ENCODE assay signal across 27 mouse cellular contexts in the genomic region with DNA sequence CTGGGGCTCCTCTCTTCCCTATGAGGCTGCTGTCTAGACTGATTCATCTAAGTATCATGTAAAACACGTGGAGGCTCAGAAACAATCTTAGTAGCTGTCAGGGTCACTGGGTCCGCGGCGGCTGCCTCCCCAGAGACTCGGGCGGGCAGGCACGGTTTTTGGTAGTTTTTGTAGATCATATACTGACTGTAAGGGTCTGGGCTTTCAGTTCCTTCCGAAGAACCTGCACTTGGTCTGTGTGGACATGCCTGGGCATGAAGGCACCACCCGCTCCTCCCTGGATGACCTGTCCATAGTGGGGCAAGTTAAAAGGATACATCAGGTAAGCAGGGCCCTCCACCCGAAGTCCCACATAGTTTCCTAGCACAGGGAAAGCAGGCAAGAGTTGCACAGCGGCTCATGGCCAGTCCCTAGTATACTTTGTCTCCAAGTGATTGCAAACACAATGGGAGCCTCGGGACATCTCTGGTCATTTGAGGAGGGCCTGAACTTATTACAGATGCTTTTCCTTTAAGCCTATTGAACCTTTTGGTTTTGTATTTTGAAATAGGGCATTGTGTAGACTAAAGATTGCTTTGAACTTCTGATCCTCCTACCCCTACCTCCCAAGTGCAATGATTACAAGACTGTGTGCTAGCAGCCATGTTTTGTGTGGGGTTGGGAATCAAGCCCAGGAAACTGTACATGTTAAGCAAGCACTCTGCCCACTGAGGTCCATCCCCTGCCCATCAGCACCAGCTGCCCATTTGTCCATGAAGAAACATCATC. TPM values are rescaled to one million over a fixed set of nuclear protein-coding genes. Genes with fewer than 3 reads are reported as not detected.
A peak's percentile ranks its signal among the peaks of the same experiment; 100 is the strongest.
DNase-seq lines count a peak whose midpoint lies in the region; TF ChIP-seq lines count a peak whose summit lies in the region.
"Had no signal": no experiment of that assay in that cellular context is flagged by ENCODE, and none has a peak within 500 bp of the region (broad histone marks: within the 10 kb centered on the region; RNA-seq: fewer than 3 reads in every experiment).

No protein-coding gene starts in this region.

- DNase-seq in adrenal gland, postnatal 25 days, result peak; percentile 22
- no peak for DNase-seq in adrenal gland, postnatal 36 days
- DNase-seq in heart, embryonic 10.5 days (ENCODE audit: low spot score), result peak; percentile 54
- DNase-seq in heart, adult 18-20 months, result no peak
- peak; percentile 65 for DNase-seq in CH12.LX (ENCODE audit: extremely low read depth)
- peak; percentile 88 for DNase-seq in fat pad, adult 2 months (ENCODE audit: extremely low read depth, low read depth, low spot score)
- DNase-seq in right cerebral cortex, postnatal 10 days (ENCODE audit: low spot score in 2 of 2), result no peak
- DNase-seq: adrenal gland, postnatal 14 days; B cell, adult 2 months; cerebellum, adult 8-10 months; cerebellum, postnatal 10 days; cerebellum, postnatal 36 days; embryo, embryonic 11 days; gastrocnemius, postnatal 10 days; gastrocnemius, postnatal 36 days; heart, adult 2 months; heart, postnatal 36 days; kidney, adult 18-20 months had no signal

- H3K27me3 ChIP-seq in heart, embryonic 10.5 days (ENCODE audit: insufficient read depth, poor library complexity, severe bottlenecking), result no peaks in the 10 kb centered on the region
- H3K27me3 ChIP-seq in CH12.LX (replicated peaks), result no peaks in the 10 kb centered on the region
- H3K27me3 ChIP-seq: embryonic facial prominence, embryonic 13.5 days; forebrain, embryonic 13.5 days; hindbrain, embryonic 13.5 days had no signal

- H3K36me3 ChIP-seq in heart, embryonic 10.5 days, result 0 out of 2 replicates have a peak, but pooled peaks cover 4% of the 10 kb centered on the region
- H3K36me3 ChIP-seq in CH12.LX (replicated peaks in 1 of 2; ENCODE audit: control insufficient read depth in 1 of 2, insufficient read depth in 1 of 2, low read length in 1 of 2), result peaks cover 13 to 45% of the 10 kb centered on the region in 2 experiments

- no peak for TF ChIP-seq RAD21 in CH12.LX (IDR thresholded peaks at IDR 0.05; ENCODE audit: low read depth, low read length)

- H3K9me3 ChIP-seq in heart, embryonic 10.5 days, result no peaks in the 10 kb centered on the region
- H3K9me3 ChIP-seq in CH12.LX (replicated peaks; ENCODE audit: low read length), result no peaks in the 10 kb centered on the region
- H3K9me3 ChIP-seq: embryonic facial prominence, embryonic 10.5 days; embryonic facial prominence, embryonic 13.5 days; forebrain, embryonic 10.5 days; forebrain, embryonic 13.5 days; hindbrain, embryonic 10.5 days; hindbrain, embryonic 13.5 days had no signal

- no peak overlapping the region for H3K27ac ChIP-seq in heart, embryonic 10.5 days
- H3K27ac ChIP-seq in CH12.LX (ENCODE audit: insufficient read depth, low read depth), result peak overlapping the region; percentile 90
- H3K27ac ChIP-seq: embryonic facial prominence, embryonic 10.5 days; embryonic facial prominence, embryonic 13.5 days; forebrain, embryonic 10.5 days; forebrain, embryonic 13.5 days; heart, adult 2 months; hindbrain, embryonic 10.5 days; hindbrain, embryonic 13.5 days had no signal

- H3K9ac ChIP-seq in CH12.LX (ENCODE audit: insufficient read depth, low read depth), result peak overlapping the region; percentile 31
- H3K9ac ChIP-seq: embryonic facial prominence, embryonic 13.5 days; forebrain, embryonic 13.5 days; hindbrain, embryonic 13.5 days had no signal

- in situ Hi-C loops in CH12.LX (cut with MboI; ENCODE audit: low pct_ligation_motif_present, low pct_unique_long_range_greater_than_20kb, low sequenced_read_pairs), result loop anchor here (5.0 kb wide), 1 partner anchor 39 kb away; the partner anchor contains the start of gene Abhd6

- TF ChIP-seq POLR2A in CH12.LX (IDR thresholded peaks at IDR 0.05; ENCODE audit: low read depth, low read length), result no peak; the same call in none of the 2 replicates

- H3K4me3 ChIP-seq in heart, embryonic 10.5 days, result no peak overlapping the region
- H3K4me3 ChIP-seq in CH12.LX (replicated peaks in 1 of 3; ENCODE audit: low read depth in 2 of 3, low read length in 2 of 3, poor library complexity in 1 of 3), result no peak overlapping the region
- H3K4me3 ChIP-seq: embryonic facial prominence, embryonic 10.5 days; embryonic facial prominence, embryonic 13.5 days; erythroblast, embryonic 14.5 days; forebrain, embryonic 10.5 days; forebrain, embryonic 13.5 days; heart, adult 2 months; hindbrain, embryonic 10.5 days; hindbrain, embryonic 13.5 days had no signal

- 84% methylated on average over 12 of the region's 12 CpGs for WGBS in heart, embryonic 10.5 days

- H3K79me2 ChIP-seq in CH12.LX (replicated peaks; ENCODE audit: control insufficient read depth, extremely low read depth, insufficient read depth, poor library complexity, severe bottlenecking), result no peaks in the 10 kb centered on the region; the same call in 1 of the 2 replicates

- peak; percentile 83; the same call in 1 of the 2 replicates for TF ChIP-seq EP300 in CH12.LX (IDR thresholded peaks at IDR 0.05; ENCODE audit: low read length)

- no peak for TF ChIP-seq CTCF in CH12.LX (conservative IDR thresholded peaks at IDR 0.05 in 1 of 2, IDR thresholded peaks at IDR 0.05 in 1 of 2; ENCODE audit: low read depth in 2 of 2, low read length in 2 of 2)

- dilution Hi-C loops in CH12.LX (cut with MboI; ENCODE audit: extremely low pct_ligation_motif_present, extremely low pct_unique_long_range_greater_than_20kb, low sequenced_read_pairs), result no loop called here

- no peaks in the 10 kb centered on the region for H3K4me1 ChIP-seq in heart, embryonic 10.5 days
- H3K4me1 ChIP-seq in CH12.LX (ENCODE audit: control insufficient read depth in 1 of 2, insufficient read depth in 2 of 2), result peaks cover 19 to 57% of the 10 kb centered on the region in 2 experiments
- H3K4me1 ChIP-seq: embryonic facial prominence, embryonic 10.5 days; embryonic facial prominence, embryonic 13.5 days; forebrain, embryonic 10.5 days; forebrain, embryonic 13.5 days; hindbrain, embryonic 10.5 days; hindbrain, embryonic 13.5 days had no signal

- peak overlapping the region; percentile 56 for H3K4me2 ChIP-seq in CH12.LX (ENCODE audit: insufficient read depth, low read depth, poor library complexity, severe bottlenecking)
- H3K4me2 ChIP-seq: embryonic facial prominence, embryonic 13.5 days; forebrain, embryonic 13.5 days; heart, embryonic 11.5 days; hindbrain, embryonic 13.5 days had no signal

TF ChIP-seq in CH12.LX, 34 proteins besides CTCF, POLR2A, EP300 and RAD21 (continues in another document):
- TF ChIP-seq ELF1 (IDR thresholded peaks at IDR 0.05; ENCODE audit: low read depth, low read length), result no peak
- peak; percentile 77; the same call in 1 of the 2 replicates for TF ChIP-seq TCF12 (IDR thresholded peaks at IDR 0.05; ENCODE audit: low read depth, low read length)
- TF ChIP-seq BHLHE40 (IDR thresholded peaks at IDR 0.05; ENCODE audit: low read depth, low read length), result peak; percentile 88
- no peak for TF ChIP-seq NELFE (IDR thresholded peaks at IDR 0.05; ENCODE audit: low read depth, low read length)
- TF ChIP-seq TBP (conservative IDR thresholded peaks at IDR 0.05; ENCODE audit: low read depth, low read length), result 0 out of 2 replicates have a peak, but pooled peaks have one; percentile 16
- peak; percentile 52 for TF ChIP-seq ETS1 (conservative IDR thresholded peaks at IDR 0.05; ENCODE audit: low read depth, low read length)
- TF ChIP-seq MAZ (IDR thresholded peaks at IDR 0.05; ENCODE audit: low read depth, low read length), result no peak
- TF ChIP-seq ZC3H11A (IDR thresholded peaks at IDR 0.05; ENCODE audit: low read depth, low read length), result no peak
- TF ChIP-seq JUN (IDR thresholded peaks at IDR 0.05; ENCODE audit: insufficient read depth, low read depth, low read length), result no peak
- no peak for TF ChIP-seq USF2 (conservative IDR thresholded peaks at IDR 0.05; ENCODE audit: low read depth, low read length)
- no peak for TF ChIP-seq JUND (conservative IDR thresholded peaks at IDR 0.05; ENCODE audit: low read depth, low read length)
- no peak for TF ChIP-seq ZKSCAN1 (IDR thresholded peaks at IDR 0.05; ENCODE audit: borderline replicate concordance, low read depth, low read length)
- TF ChIP-seq CHD2 (IDR thresholded peaks at IDR 0.05; ENCODE audit: low read length), result no peak
- TF ChIP-seq MXI1 (IDR thresholded peaks at IDR 0.05; ENCODE audit: low read depth, low read length), result peak; percentile 94
- no peak for TF ChIP-seq ZNF384 (IDR thresholded peaks at IDR 0.05; ENCODE audit: low read depth, low read length)

RNA-seq across cellular contexts. Expression of gene Abhd6, which starts 38.4 kb away (rescaled TPM):
- total RNA-seq in adrenal gland, postnatal 25 days (2021), result 90.3 and 96.4 TPM in 2 replicates
- total RNA-seq in adrenal gland, postnatal 36 days (2021), result 100 to 1,000 TPM in 1 of 2 experiments, 10 to 100 TPM in 1; 70.4 to 108 TPM
- 9.2 and 16.0 TPM in 2 replicates for polyA plus RNA-seq in heart, embryonic 10.5 days (2016; fragmentation: Nextera tagmentation; extraction: Ambion mirVana)
- 10 to 100 TPM; 11.0 TPM for total RNA-seq in heart, adult 18-20 months (2021)
- total RNA-seq in CH12.LX (2012; rRNA removed) (36.0 and 38.1 TPM in 2 replicates), CH12.LX (2014; rRNA removed) (31.9 and 39.2 TPM in 2 replicates)
- 45.2 and 55.9 TPM in 2 replicates for polyA plus RNA-seq in CH12.LX (2012; ENCODE audit: insufficient read length, low read depth)
- polyA plus RNA-seq: erythroblast, embryonic 14.5 days had no signal

RNA-seq across cellular contexts. Expression of gene Rpp14, which starts 39.1 kb away (rescaled TPM):
- 36.2 and 38.2 TPM in 2 replicates for total RNA-seq in adrenal gland, postnatal 25 days (2021)
- total RNA-seq in adrenal gland, postnatal 36 days (2021), result 10 to 100 TPM; 43.3 to 46.0 TPM
- 40.9 and 43.5 TPM in 2 replicates for polyA plus RNA-seq in heart, embryonic 10.5 days (2016; fragmentation: Nextera tagmentation; extraction: Ambion mirVana)
- 10 to 100 TPM; 28.0 to 30.3 TPM for total RNA-seq in heart, adult 18-20 months (2021)
- 32.4 and 46.9 TPM in 2 replicates for total RNA-seq in CH12.LX (2012; rRNA removed)
- total RNA-seq in CH12.LX (2014; rRNA removed), result 132 and 140 TPM in 2 replicates
- polyA plus RNA-seq in CH12.LX (2012; ENCODE audit: insufficient read length, low read depth), result 101 and 121 TPM in 2 replicates

RNA-seq across cellular contexts. Expression of gene Dnase1l3, which starts 46.7 kb away (rescaled TPM):
- total RNA-seq in adrenal gland, postnatal 25 days (2021), result 0.33 and 0.39 TPM in 2 replicates
- under 1 TPM; 0.20 to 0.43 TPM for total RNA-seq in adrenal gland, postnatal 36 days (2021)
- polyA plus RNA-seq in heart, embryonic 10.5 days (2016; fragmentation: Nextera tagmentation; extraction: Ambion mirVana), result not detected in 2 replicates
- under 1 TPM; 0.15 to 0.95 TPM for total RNA-seq in heart, adult 18-20 months (2021)
- total RNA-seq in CH12.LX (2012; rRNA removed) (1.5 and 2.5 TPM in 2 replicates), CH12.LX (2014; rRNA removed) (2.5 and 2.9 TPM in 2 replicates)
- polyA plus RNA-seq in CH12.LX (2012; ENCODE audit: insufficient read length, low read depth), result 30.4 and 36.0 TPM in 2 replicates
- total RNA-seq: gastrocnemius, adult 18-20 months; gastrocnemius, postnatal 36 days had no signal
- polyA plus RNA-seq: erythroblast, embryonic 14.5 days; forebrain, embryonic 10.5 days had no signal

RNA-seq across cellular contexts. Expression of gene Pxk, which starts 56.9 kb away (rescaled TPM):
- total RNA-seq in adrenal gland, postnatal 25 days (2021), result 52.8 and 78.7 TPM in 2 replicates
- total RNA-seq in adrenal gland, postnatal 36 days (2021), result 10 to 100 TPM; 56.7 to 98.1 TPM
- 23.1 and 24.1 TPM in 2 replicates for polyA plus RNA-seq in heart, embryonic 10.5 days (2016; fragmentation: Nextera tagmentation; extraction: Ambion mirVana)
- total RNA-seq in heart, adult 18-20 months (2021), result 10 to 100 TPM; 22.0 to 25.2 TPM
- total RNA-seq in CH12.LX (2012; rRNA removed) (11.7 and 13.1 TPM in 2 replicates), CH12.LX (2014; rRNA removed) (28.9 and 29.4 TPM in 2 replicates)
- 47.2 and 55.7 TPM in 2 replicates for polyA plus RNA-seq in CH12.LX (2012; ENCODE audit: insufficient read length, low read depth)

Comparison
In these comparisons a context has a peak if more than half of its experiments do, and no peak if none do; other contexts are left out.
1. DNase-seq: peak in adrenal gland, postnatal 25 days (single experiment), heart, embryonic 10.5 days (single experiment), CH12.LX (single experiment) and fat pad, adult 2 months (single experiment); none in adrenal gland, postnatal 36 days (0 of 2), heart, adult 18-20 months (0 of 2) and right cerebral cortex, postnatal 10 days (0 of 2).